Mouse (Mus musculus) subcutaneous adipose tissue, adult 2 months (tissue): ENCODE measurements around the gene Noxa1. TPM values are rescaled to one million over a fixed set of nuclear protein-coding genes. Genes with fewer than 3 reads are reported as not detected.

Experiments
- polyA plus RNA-seq: library from polyadenylated mRNA; depleted of rRNA; stranded (reverse); fragments of >200 nt; gene quantifications from 2 replicates; pipeline ENCODE4 v1.2.3, GENCODE M21; 2012; ENCODE audit warnings: low replicate concordance; rRNA removed

Noxa1 gene
- polyA plus RNA-seq, result 0.11 and 7.3 TPM in 2 replicates

GRCm38 (mm10) chr2:25095109-25095850, at the start of gene Noxa1:
Gene Noxa1, minus strand, starts transcription at chr2:25095149.

DNA sequence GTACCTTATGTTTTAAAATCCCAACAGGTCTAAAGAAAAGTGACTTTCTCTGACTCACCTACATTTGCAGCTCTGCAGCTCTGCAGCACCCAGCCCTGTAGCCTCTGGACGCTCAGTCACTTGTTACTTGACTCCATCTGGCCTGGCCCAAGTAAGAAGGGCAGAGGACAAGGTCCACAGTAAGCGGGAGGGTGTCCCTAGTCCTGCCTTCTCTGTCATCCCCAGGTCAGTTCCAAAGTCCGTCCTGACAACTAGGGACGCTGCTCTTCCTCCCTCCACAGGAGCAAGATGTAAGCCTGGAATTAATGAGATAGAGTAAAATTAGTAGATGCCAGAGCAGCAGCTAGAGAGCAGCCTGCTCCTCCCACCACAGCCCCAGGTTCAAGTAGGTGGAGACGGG, 14.9 kb downstream of the Noxa1 start, which contains the start of gene Entpd8:
Gene Entpd8, plus strand, starts transcription at position 229 of the 400 bp plus-strand sequence.

GRCm38 (mm10) chr2:25054221-25055067, 40.5 kb downstream of the Noxa1 start, which contains the start of gene Nsmf:
Gene Nsmf, plus strand, starts transcription at chr2:25054355.

Other genes starting within 250 kb of the Noxa1 start
- gene Ehmt1, start 175.5 kb downstream of the Noxa1 start, polyA plus RNA-seq, result 57.4 and 94.3 TPM in 2 replicates
- 76.4 and 97.0 TPM in 2 replicates for gene Arrdc1, start 159.9 kb downstream of the Noxa1 start, polyA plus RNA-seq
- 9.1 and 16.2 TPM in 2 replicates for gene Zmynd19, start 145.4 kb downstream of the Noxa1 start, polyA plus RNA-seq
- gene Dph7, start 132.7 kb downstream of the Noxa1 start, polyA plus RNA-seq, result 16.5 and 29.6 TPM in 2 replicates
- gene Mrpl41, start 120.1 kb downstream of the Noxa1 start, polyA plus RNA-seq, result 49.5 and 66.0 TPM in 2 replicates
- gene Pnpla7, start 119.1 kb downstream of the Noxa1 start, polyA plus RNA-seq, result 27.3 and 34.7 TPM in 2 replicates
- 128 and 234 TPM in 2 replicates for gene Nsmf, start 40.8 kb downstream of the Noxa1 start, polyA plus RNA-seq
- gene Entpd8, start 14.8 kb downstream of the Noxa1 start, polyA plus RNA-seq, result 0.13 and 3.8 TPM in 2 replicates
- 16.7 and 31.4 TPM in 2 replicates for gene Nrarp, start 85.6 kb upstream of the Noxa1 start, polyA plus RNA-seq
- 17.9 and 43.8 TPM in 2 replicates for gene Tor4a, start 101.7 kb upstream of the Noxa1 start, polyA plus RNA-seq
- 75.1 and 111 TPM in 2 replicates for gene Nelfb, start 116.3 kb upstream of the Noxa1 start, polyA plus RNA-seq
- not detected in 2 replicates for gene Stpg3, start 119.5 kb upstream of the Noxa1 start, polyA plus RNA-seq
- gene Fam166a, start 123.6 kb upstream of the Noxa1 start, polyA plus RNA-seq, result 0.10 and 0.34 TPM in 2 replicates
- 485 and 490 TPM in 2 replicates for gene Tubb4b, start 129.6 kb upstream of the Noxa1 start, polyA plus RNA-seq
- gene Slc34a3, start 139.2 kb upstream of the Noxa1 start, polyA plus RNA-seq, result not detected in 2 replicates
- 0.10 TPM in 1 of 2 replicates, not detected in the other for gene Rnf224, start 141.6 kb upstream of the Noxa1 start, polyA plus RNA-seq
- 1.3 and 10.6 TPM in 2 replicates for gene Rnf208, start 147.1 kb upstream of the Noxa1 start, polyA plus RNA-seq
- 0.68 TPM in 1 of 2 replicates, not detected in the other for gene Cysrt1, start 147.3 kb upstream of the Noxa1 start, polyA plus RNA-seq
- 15.6 and 27.5 TPM in 2 replicates for gene AL732309.1, start 151.7 kb upstream of the Noxa1 start, polyA plus RNA-seq
- 57.1 and 66.0 TPM in 2 replicates for gene Tmem203, start 160.3 kb upstream of the Noxa1 start, polyA plus RNA-seq
- gene Tprn, start 167.5 kb upstream of the Noxa1 start, polyA plus RNA-seq, result 11.4 and 33.2 TPM in 2 replicates
- 49.0 and 70.1 TPM in 2 replicates for gene Ssna1, start 177.3 kb upstream of the Noxa1 start, polyA plus RNA-seq
- gene Anapc2, start 177.3 kb upstream of the Noxa1 start, polyA plus RNA-seq, result 155 and 178 TPM in 2 replicates
- not detected in 2 replicates for gene Tmem210, start 193.0 kb upstream of the Noxa1 start, polyA plus RNA-seq
- 0.13 and 4.6 TPM in 2 replicates for gene Lrrc26, start 194.8 kb upstream of the Noxa1 start, polyA plus RNA-seq
- 0.09 and 0.18 TPM in 2 replicates for gene Grin1, start 224.0 kb upstream of the Noxa1 start, polyA plus RNA-seq
- gene Man1b1, start 237.2 kb upstream of the Noxa1 start, polyA plus RNA-seq, result 16.3 and 40.9 TPM in 2 replicates